Mouse (Mus musculus): ENCODE measurements around the gene Tns1.

DNA sequence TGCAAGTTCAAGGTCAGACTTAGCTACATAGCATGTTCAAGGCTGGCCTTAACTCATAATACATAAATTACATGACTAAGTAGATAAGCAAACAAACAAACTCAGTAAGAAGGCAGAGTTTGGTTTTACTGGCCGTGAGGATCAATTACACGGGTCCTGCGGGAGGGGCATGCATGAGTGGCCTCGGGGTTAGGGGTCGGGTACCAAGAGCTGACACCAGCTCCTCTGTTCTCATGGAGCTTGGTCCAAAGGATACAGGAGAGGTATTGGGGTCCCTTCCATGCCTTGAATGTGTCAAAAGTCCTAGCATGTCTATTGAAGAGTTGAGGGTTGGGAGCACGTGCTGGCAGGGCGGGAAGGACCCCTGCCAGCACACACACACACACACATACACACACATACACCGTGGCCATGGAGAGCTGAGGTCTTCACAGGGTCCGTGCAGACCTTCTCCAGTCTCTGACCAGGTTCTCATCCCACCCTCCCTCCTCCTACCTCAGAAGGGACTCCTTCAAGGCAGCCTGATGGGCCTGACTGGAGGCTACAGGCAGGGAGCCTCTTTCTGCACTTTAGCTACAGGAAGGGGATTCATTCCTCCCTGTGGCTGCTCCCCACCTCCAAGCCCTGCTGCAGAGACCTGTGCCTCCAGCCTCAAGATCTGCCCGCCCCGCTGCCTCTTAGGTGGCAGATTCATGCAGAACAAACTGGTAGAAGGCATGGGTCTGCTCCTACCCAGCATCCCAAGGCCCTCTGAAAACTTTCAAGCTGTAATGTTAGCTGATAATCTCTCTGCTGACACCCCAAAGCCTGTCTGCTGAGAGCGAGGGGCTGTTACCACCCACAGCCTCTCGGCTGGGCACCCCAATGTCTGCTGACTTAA, 215.9 kb downstream of the Tns1 start:
- TF ChIP-seq CTCF (IDR thresholded peaks at IDR 0.05; ENCODE audit: insufficient read depth, low read length): no peak
- no peak for TF ChIP-seq POLR2A (IDR thresholded peaks at IDR 0.05; ENCODE audit: borderline replicate concordance, extremely low read depth, low read depth, low read length)

Measured in lung, adult 2 months (tissue).